Mouse (Mus musculus) limb, embryonic 10.5 days (tissue): ENCODE data around the gene Crk. TPM values are rescaled to one million over a fixed set of nuclear protein-coding genes. Genes with fewer than 3 reads are reported as not detected.

Experiments
- DNase-seq: peaks from one replicate; pipeline ENCODE4 v3.0.0-alpha.2; 2017; ENCODE audit warnings: low spot score
- H3K27ac ChIP-seq: fragments of 300-500 bp; sonication (generic); 2 replicates; pipeline ENCODE4 v1.5.1; 2016; ENCODE audit warnings: mild to moderate bottlenecking
- H3K27me3 ChIP-seq: fragments of 300-500 bp; sonication (generic); 2 replicates; pipeline ENCODE4 v1.6.1; 2016; ENCODE audit warnings: low read depth, mild to moderate bottlenecking; ENCODE audit not compliant: poor library complexity, severe bottlenecking
- H3K36me3 ChIP-seq: fragments of 300-500 bp; sonication (generic); 2 replicates; pipeline ENCODE4 v1.6.1; 2016; ENCODE audit warnings: mild to moderate bottlenecking, moderate library complexity
- H3K4me1 ChIP-seq: fragments of 300-500 bp; sonication (generic); 2 replicates; pipeline ENCODE4 v1.6.1; 2016
- H3K4me3 ChIP-seq: fragments of 300-500 bp; sonication (generic); 2 replicates; pipeline ENCODE4 v1.5.1; 2016; ENCODE audit warnings: mild to moderate bottlenecking, moderate library complexity
- H3K9me3 ChIP-seq: fragments of 300-500 bp; sonication (generic); replicated peaks from 2 replicates; pipeline ENCODE4 v1.6.1; 2016; ENCODE audit warnings: mild to moderate bottlenecking
- WGBS: fragments of 180-500 bp; shearing (Covaris S2); methylation state at CpG from one replicate; pipeline ENCODE4 v1.1.7; 2016; 5-methylcytosine and 5-hydroxymethylcytosine counted together
- polyA plus RNA-seq: library from polyadenylated mRNA; unstranded; fragments of >200 nt; fragmentation: Nextera tagmentation; extraction: Ambion mirVana; gene quantifications from 2 replicates; pipeline ENCODE4 v1.2.1, GENCODE M21; 2016

The Crk gene
- 105 and 123 TPM in 2 replicates for polyA plus RNA-seq

- under 1% methylated on average over 50 of the region's 55 CpGs for WGBS
Measured at GRCm38 (mm10) chr11:75678747-75679438, at the start of gene Crk. Gene Crk (plus strand): TSS chr11:75679259.

GRCm38 (mm10) chr11:75630098-75630497, 49.0 kb upstream of the Crk start:
- 24% methylated on average over 5 of the region's 5 CpGs for WGBS
- DNase-seq = no peak
- Histone ChIP-seq H3K27ac (peak overlapping the region; percentile 86), H3K36me3 (peaks cover 37% of the 10 kb centered on the region), H3K27me3 (no peaks in the 10 kb centered on the region), H3K9me3 (no peaks in the 10 kb centered on the region), H3K4me1 (peaks cover 28% of the 10 kb centered on the region), H3K4me3 (peak overlapping the region; percentile 74)

More at GRCm38 (mm10) chr11:75678747-75679438, at the start of gene Crk:
- Histone ChIP-seq H3K36me3 (peaks cover 25% of the 10 kb centered on the region), H3K27me3 (no peaks in the 10 kb centered on the region), H3K4me1 (peaks cover 19% of the 10 kb centered on the region), H3K4me3 (peak within 1 kb of the TSS; percentile 97), H3K9me3 (no peaks in the 10 kb centered on the region), H3K27ac (peak within 1 kb of the TSS; percentile 97)
- DNase-seq = peak; percentile 99

GRCm38 (mm10) chr11:75630645-75631229, 48.3 kb upstream of the Crk start, which contains the start of gene Inpp5k:
Gene Inpp5k (plus strand): TSS chr11:75630988.
- Histone ChIP-seq H3K27ac (peak within 1 kb of the TSS; percentile 86), H3K36me3 (peaks cover 30% of the 10 kb centered on the region), H3K27me3 (no peaks in the 10 kb centered on the region), H3K4me3 (peak within 1 kb of the TSS; percentile 74), H3K4me1 (peaks cover 34% of the 10 kb centered on the region), H3K9me3 (no peaks in the 10 kb centered on the region)
- WGBS = under 1% methylated on average over 53 of the region's 53 CpGs
- peak; percentile 91 for DNase-seq

GRCm38 (mm10) chr11:75631561-75632225, 47.4 kb upstream of the Crk start:
- no peak for DNase-seq
- H3K9me3 ChIP-seq = no peaks in the 10 kb centered on the region
- peaks cover 21% of the 10 kb centered on the region for H3K36me3 ChIP-seq
- H3K4me1 ChIP-seq = peaks cover 34% of the 10 kb centered on the region
- H3K27me3 ChIP-seq = no peaks in the 10 kb centered on the region
- H3K4me3 ChIP-seq = peak overlapping the region; percentile 74
- no peak overlapping the region for H3K27ac ChIP-seq
- WGBS = 18% methylated on average over 13 of the region's 13 CpGs

GRCm38 (mm10) chr11:75632921-75633320, 46.1 kb upstream of the Crk start:
- H3K9me3 ChIP-seq = no peaks in the 10 kb centered on the region
- no peak overlapping the region for H3K27ac ChIP-seq
- H3K4me3 ChIP-seq = no peak overlapping the region
- peaks cover 34% of the 10 kb centered on the region for H3K4me1 ChIP-seq
- H3K36me3 ChIP-seq = peaks cover 19% of the 10 kb centered on the region
- no peaks in the 10 kb centered on the region for H3K27me3 ChIP-seq
- WGBS = 92% methylated on average over 5 of the region's 5 CpGs
- no peak for DNase-seq

- Histone ChIP-seq H3K36me3 (peaks cover 11% of the 10 kb centered on the region), H3K27ac (no peak overlapping the region), H3K27me3 (no peaks in the 10 kb centered on the region), H3K9me3 (no peaks in the 10 kb centered on the region), H3K4me1 (peaks cover 31% of the 10 kb centered on the region), H3K4me3 (no peak overlapping the region)
- WGBS = 88% methylated on average over 3 of the region's 3 CpGs
- no peak for DNase-seq
Measured at GRCm38 (mm10) chr11:75634801-75635200, 44.3 kb upstream of the Crk start.

GRCm38 (mm10) chr11:75635315-75635714, 43.7 kb upstream of the Crk start:
- no peak overlapping the region for H3K27ac ChIP-seq
- WGBS = 74% methylated on average over 11 of the region's 11 CpGs
- H3K36me3 ChIP-seq = peaks cover 11% of the 10 kb centered on the region
- no peak for DNase-seq
- no peaks in the 10 kb centered on the region for H3K9me3 ChIP-seq
- H3K4me3 ChIP-seq = no peak overlapping the region
- no peaks in the 10 kb centered on the region for H3K27me3 ChIP-seq
- H3K4me1 ChIP-seq = peaks cover 26% of the 10 kb centered on the region

GRCm38 (mm10) chr11:75643323-75643722, 35.7 kb upstream of the Crk start:
- no peak overlapping the region for H3K4me3 ChIP-seq
- 77% methylated on average over 5 of the region's 5 CpGs for WGBS
- no peaks in the 10 kb centered on the region for H3K36me3 ChIP-seq
- H3K4me1 ChIP-seq = no peaks in the 10 kb centered on the region
- no peaks in the 10 kb centered on the region for H3K27me3 ChIP-seq
- no peaks in the 10 kb centered on the region for H3K9me3 ChIP-seq
- no peak for DNase-seq
- H3K27ac ChIP-seq = no peak overlapping the region

- peaks cover 4% of the 10 kb centered on the region; the same call in 1 of the 2 replicates for H3K4me1 ChIP-seq
- H3K36me3 ChIP-seq = no peaks in the 10 kb centered on the region
- DNase-seq = no peak
- H3K27ac ChIP-seq = no peak overlapping the region
- no peaks in the 10 kb centered on the region for H3K9me3 ChIP-seq
- no peaks in the 10 kb centered on the region for H3K27me3 ChIP-seq
- WGBS = 82% methylated on average over 9 of the region's 9 CpGs
- H3K4me3 ChIP-seq = no peak overlapping the region
Measured at GRCm38 (mm10) chr11:75644684-75645083, 34.4 kb upstream of the Crk start.

- H3K36me3 ChIP-seq = no peaks in the 10 kb centered on the region
- peaks cover 11% of the 10 kb centered on the region for H3K27me3 ChIP-seq
- no peak for DNase-seq
- H3K4me3 ChIP-seq = no peak overlapping the region
- H3K4me1 ChIP-seq = peaks cover 30% of the 10 kb centered on the region
- no peak overlapping the region for H3K27ac ChIP-seq
- H3K9me3 ChIP-seq = no peaks in the 10 kb centered on the region
- 73% methylated on average over 6 of the region's 6 CpGs for WGBS
Measured at GRCm38 (mm10) chr11:75647681-75648211, 31.3 kb upstream of the Crk start.

- DNase-seq = no peak
- Histone ChIP-seq H3K27me3 (peaks cover 25% of the 10 kb centered on the region), H3K36me3 (no peaks in the 10 kb centered on the region), H3K9me3 (no peaks in the 10 kb centered on the region), H3K4me1 (peaks cover 43% of the 10 kb centered on the region), H3K4me3 (no peak overlapping the region), H3K27ac (no peak overlapping the region; the same call in 1 of the 2 replicates)
- WGBS = 68% methylated on average over 4 of the region's 4 CpGs
Measured at GRCm38 (mm10) chr11:75649155-75649561, 29.9 kb upstream of the Crk start.

- Histone ChIP-seq H3K27me3 (peaks cover 36% of the 10 kb centered on the region), H3K27ac (peak within 1 kb of the TSS; percentile 87), H3K4me3 (peak within 1 kb of the TSS; percentile 73), H3K4me1 (peaks cover 53% of the 10 kb centered on the region), H3K9me3 (no peaks in the 10 kb centered on the region), H3K36me3 (no peaks in the 10 kb centered on the region)
- no peak for DNase-seq
- WGBS = 75% methylated on average over 7 of the region's 7 CpGs
Measured at GRCm38 (mm10) chr11:75650311-75650710, 28.7 kb upstream of the Crk start, which contains the start of gene Myo1c. Gene Myo1c (plus strand): TSS chr11:75650504.
